Mouse (Mus musculus) layer of hippocampus, postnatal 36 days (tissue): ENCODE results near the gene Tmem179b. TPM values are rescaled to one million over a fixed set of nuclear protein-coding genes. Genes with fewer than 3 reads are reported as not detected.
A peak's percentile ranks its signal among the peaks of the same experiment; 100 is the strongest.
"Not testable (repeated sequence)": the region's sequence is repeated elsewhere in the genome, so short reads cannot be mapped to it uniquely, and the experiment has no call there.

Experiments
- DNase-seq, 2 experiments: peaks; one replicate each; pipeline ENCODE4 v3.0.0; 2022
- microRNA-seq, 2 experiments: library from miRNA; unstranded; fragments of <30 nt; microRNA quantifications; one replicate each; pipeline ENCODE4 v1.2.0; 2021
- total RNA-seq, 2 experiments: library from RNA; stranded (reverse); gene quantifications; 2 replicates each; pipeline ENCODE4 v1.2.3; 2021

Tmem179b gene
- total RNA-seq, 2 experiments from 2014 or later: 9.4 to 9.9 TPM

GRCm38 (mm10) chr19:8728335-8729099 lies 45.8 kb downstream of the Tmem179b start:
- DNase-seq: not testable (repeated sequence)

DNA sequence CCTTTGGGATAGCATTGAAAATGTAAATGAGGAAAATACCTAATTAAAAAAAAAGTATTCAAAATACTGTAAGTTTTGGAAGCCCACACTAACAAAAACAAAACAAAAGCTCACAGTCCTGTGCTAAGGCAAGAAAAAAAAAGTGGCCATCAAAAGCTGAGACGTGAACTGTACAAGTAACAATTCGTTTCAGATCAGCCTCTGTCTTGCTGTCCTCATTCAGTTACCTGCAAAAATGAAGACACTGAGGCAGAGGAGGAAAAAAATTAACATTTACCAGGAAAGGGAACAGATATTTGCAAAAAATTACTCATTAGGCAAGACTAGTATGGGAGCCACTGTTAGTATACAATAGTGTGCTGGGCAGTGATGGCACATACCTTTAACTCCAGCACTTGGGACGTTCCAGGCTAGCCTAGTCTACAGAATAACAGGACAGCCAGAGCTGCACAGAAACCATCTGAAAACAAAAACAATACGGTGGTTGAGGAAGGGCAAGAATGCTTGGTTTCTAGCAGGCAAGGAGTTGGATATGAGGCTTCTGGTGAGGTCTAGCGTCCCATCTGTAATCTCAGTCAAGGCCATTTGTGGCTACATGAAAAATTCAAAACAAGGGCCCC lies 46.7 kb downstream of the Tmem179b start:
- DNase-seq: no peak

DNA sequence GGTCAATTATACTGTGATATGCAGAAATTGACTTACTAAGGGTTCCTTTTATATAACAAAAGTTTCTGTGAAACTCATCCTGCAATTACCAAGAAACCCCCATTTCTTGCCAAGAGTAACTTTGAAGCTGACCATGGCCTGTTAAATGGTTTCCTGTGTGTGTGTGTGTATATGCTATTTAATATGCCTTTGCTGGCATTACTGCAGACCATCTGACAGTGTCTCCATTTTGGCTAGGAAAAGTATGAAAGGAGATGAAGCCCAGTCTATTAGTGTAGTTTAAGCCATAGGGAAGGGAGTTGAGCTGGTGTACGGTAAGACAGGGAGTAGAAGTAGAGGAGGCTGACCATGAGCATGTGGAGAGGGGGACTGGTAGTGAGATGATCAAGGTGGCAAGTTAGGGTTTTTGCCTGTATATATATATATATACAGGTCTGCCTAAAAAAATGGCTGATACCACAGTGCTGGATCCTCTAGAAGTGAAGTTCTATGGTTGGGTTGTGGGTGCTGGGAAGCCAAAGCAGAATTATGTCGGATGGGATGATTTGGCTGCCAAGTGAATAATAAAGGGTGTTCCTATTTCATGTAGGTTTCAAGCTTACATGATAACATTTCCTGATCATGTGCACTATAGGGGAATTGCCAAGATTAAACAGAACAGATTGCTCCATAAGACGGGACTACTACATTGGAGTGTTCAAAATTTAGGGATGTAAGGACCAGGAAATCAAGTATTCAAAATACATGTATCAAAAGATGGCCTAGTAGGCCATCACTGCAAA lies 47.5 kb downstream of the Tmem179b start:
- no peak for DNase-seq

GRCm38 (mm10) chr19:8725081-8725613 lies 49.1 kb downstream of the Tmem179b start:
- no peak for DNase-seq

DNA sequence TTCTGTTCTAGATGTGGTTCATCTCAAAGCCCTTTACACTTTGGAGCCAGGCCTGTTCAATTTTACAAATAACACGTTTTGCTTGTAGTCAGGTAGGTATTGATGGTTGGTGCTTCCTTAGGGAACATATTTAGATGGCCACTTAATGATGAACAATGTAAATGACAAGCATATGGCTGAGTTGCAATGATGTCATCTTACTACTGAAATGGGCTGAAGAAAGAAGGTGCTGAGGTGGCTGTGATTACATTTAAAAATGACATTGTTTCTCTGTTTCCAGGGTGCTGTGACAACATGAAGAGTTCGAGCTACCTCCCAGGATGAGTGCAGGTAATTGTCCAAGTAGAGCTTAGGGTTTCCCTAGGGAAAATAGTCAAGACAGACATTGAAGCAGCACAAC lies 49.9 kb downstream of the Tmem179b start:
- no peak for DNase-seq

DNA sequence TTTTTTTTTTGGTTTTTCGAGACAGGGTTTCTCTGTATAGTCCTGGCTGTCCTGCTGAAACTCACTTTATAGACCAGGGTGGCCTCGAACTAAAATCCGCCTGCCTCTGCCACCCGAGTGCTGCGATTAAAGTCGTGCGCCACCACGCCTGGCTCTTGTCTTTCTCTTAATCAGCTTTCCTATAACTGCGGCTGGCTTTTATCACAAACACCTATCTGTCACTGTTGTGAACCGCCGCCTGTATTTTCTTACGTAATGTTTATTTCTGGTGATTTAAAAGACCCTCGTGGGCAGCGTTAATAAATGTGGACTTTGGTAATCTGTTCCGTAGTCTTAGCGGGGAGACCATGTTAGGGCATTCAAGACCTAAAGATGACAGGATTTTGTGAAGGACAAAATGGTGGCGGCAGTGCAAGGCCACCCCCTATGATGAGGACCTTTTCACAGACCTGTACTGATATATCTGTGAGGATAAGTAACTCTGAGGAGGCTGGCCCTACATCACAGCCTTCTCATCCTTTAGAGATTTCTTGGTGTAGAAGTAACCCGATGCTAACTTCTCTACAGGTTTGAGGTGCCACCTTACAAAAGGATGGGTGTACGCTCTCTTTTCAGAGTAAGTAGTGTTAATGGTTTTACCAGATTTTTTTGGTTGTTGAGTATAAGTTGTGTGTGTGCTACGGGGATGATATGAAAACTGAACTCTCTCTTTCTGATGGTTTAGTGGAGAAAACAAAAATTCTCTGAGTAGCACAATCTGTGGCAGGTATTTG lies 50.5 kb downstream of the Tmem179b start:
- DNase-seq: no peak

DNA sequence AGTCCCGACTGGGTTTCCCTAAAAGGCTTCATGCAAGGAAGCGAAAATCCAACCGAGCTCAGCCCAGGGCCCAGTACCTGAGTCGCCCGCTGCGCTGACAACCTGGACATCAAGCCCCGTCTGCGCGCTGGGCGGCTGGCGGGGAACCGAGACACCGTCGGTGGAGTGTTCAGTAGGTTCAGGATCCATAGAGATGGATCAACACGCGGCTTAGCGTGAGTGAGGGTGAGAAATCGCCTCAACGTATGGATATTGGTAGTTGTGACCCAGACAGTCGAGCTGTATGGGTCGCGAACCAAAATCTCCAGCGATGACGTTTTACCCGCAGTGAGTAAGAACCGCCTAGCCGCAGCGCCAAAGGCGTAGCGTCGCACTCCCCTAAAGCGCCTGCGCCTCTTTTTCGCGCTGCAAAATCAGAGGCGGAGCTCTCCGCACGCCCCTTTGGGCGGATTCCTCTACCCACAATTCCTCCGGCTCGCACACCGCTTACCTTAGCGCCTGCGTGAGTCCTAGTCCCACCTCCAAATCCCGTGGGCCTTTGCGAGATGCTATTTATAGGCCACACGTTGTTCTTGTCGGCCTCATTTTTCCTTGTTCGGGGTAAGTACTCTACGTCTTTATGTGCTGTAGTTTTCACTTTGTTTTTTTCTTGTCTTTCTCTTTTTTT lies 51.2 kb downstream of the Tmem179b start, which contains the start of gene Slc3a2:
Gene Slc3a2 (minus strand): TSS at position 463 of the 667 bp plus-strand sequence.
- peak; percentile 97 for DNase-seq

DNA sequence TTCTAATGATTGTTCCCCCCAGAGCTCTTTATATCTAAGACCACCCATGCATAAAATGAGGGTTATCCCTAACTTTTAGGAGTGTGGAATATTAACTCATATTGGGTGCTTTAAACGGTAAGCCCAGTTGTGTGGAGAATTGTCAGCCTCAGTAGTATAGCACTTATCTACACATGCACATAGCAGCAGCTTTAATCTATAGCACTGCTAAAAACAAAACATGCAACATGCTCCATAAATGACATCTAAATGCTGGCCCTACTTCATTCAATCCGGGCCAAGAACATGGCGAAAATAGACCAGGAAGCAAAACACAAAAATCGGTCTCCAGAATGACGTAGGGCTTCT lies 51.7 kb downstream of the Tmem179b start:
- DNase-seq: no peak

Small RNA genes within 50 kb of the gene (microRNA-seq; reads per million reads assigned to microRNA genes)
- 0 reads per million in 2 experiments for gene Mir6992

Other genes with a start within 250 kb of the Tmem179b start
- gene Slc22a8, start 183.2 kb downstream of the Tmem179b start, total RNA-seq: 1 to 10 TPM; 8.6 TPM
- gene Slc22a6, start 156.4 kb downstream of the Tmem179b start, total RNA-seq: 1 to 10 TPM; 1.7 to 2.1 TPM
- 100 to 1,000 TPM; 172 to 186 TPM for gene Chrm1, start 110.7 kb downstream of the Tmem179b start, total RNA-seq
- 100 to 1,000 TPM; 146 to 149 TPM for gene Slc3a2, start 51.1 kb downstream of the Tmem179b start, total RNA-seq
- gene Wdr74, start 38.6 kb downstream of the Tmem179b start, total RNA-seq: 10 to 100 TPM; 51.0 to 52.3 TPM
- 1 to 10 TPM; 1.3 to 1.4 TPM for gene 1700092M07Rik, start 33.7 kb downstream of the Tmem179b start, total RNA-seq
- gene Stx5a, start 33.1 kb downstream of the Tmem179b start, total RNA-seq: 10 to 100 TPM; 67.4 to 76.3 TPM
- 100 to 1,000 TPM in 1 of 2 experiments, 10 to 100 TPM in 1; 99.8 to 119 TPM for gene Nxf1, start 17.4 kb downstream of the Tmem179b start, total RNA-seq
- gene Tmem223, start 3.5 kb downstream of the Tmem179b start, total RNA-seq: 10 to 100 TPM; 79.7 to 86.2 TPM
- 10 to 100 TPM; 12.2 to 13.8 TPM for gene Taf6l, start 11.9 kb upstream of the Tmem179b start, total RNA-seq
- 100 to 1,000 TPM; 113 to 115 TPM for gene Polr2g, start 24.1 kb upstream of the Tmem179b start, total RNA-seq
- gene Zbtb3, start 28.1 kb upstream of the Tmem179b start, total RNA-seq: 1 to 10 TPM; 6.8 to 7.1 TPM
- 10 to 100 TPM; 36.5 to 37.3 TPM for gene Ttc9c, start 44.9 kb upstream of the Tmem179b start, total RNA-seq
- 100 to 1,000 TPM; 123 to 126 TPM for gene Hnrnpul2, start 45.5 kb upstream of the Tmem179b start, total RNA-seq
- gene AC129217.1, start 55.3 kb upstream of the Tmem179b start, total RNA-seq: not detected
- 100 to 1,000 TPM in 1 of 2 experiments, 10 to 100 TPM in 1; 99.0 to 112 TPM for gene Bscl2, start 63.0 kb upstream of the Tmem179b start, total RNA-seq
- gene Gng3, start 64.7 kb upstream of the Tmem179b start, total RNA-seq: 100 to 1,000 TPM; 161 to 172 TPM
- gene Lrrn4cl, start 76.3 kb upstream of the Tmem179b start, total RNA-seq: under 1 TPM; 0.55 to 0.61 TPM
- 10 to 100 TPM; 85.7 to 98.6 TPM for gene Ubxn1, start 97.0 kb upstream of the Tmem179b start, total RNA-seq
- gene Uqcc3, start 106.5 kb upstream of the Tmem179b start, total RNA-seq: 10 to 100 TPM; 31.5 to 31.7 TPM
- 1 to 10 TPM; 4.7 to 6.3 TPM for gene Lbhd1, start 109.3 kb upstream of the Tmem179b start, total RNA-seq
- gene Gm49403, start 109.5 kb upstream of the Tmem179b start, total RNA-seq: not detected
- 10 to 100 TPM; 20.7 to 23.2 TPM for gene 1810009A15Rik, start 114.4 kb upstream of the Tmem179b start, total RNA-seq
- gene Gm49416, start 114.5 kb upstream of the Tmem179b start, total RNA-seq: 1 to 10 TPM in 1 of 2 experiments, under 1 TPM in 1; 0.99 to 2.3 TPM
- gene Ints5, start 118.5 kb upstream of the Tmem179b start, total RNA-seq: 10 to 100 TPM; 25.2 to 26.3 TPM
- gene Ganab, start 123.6 kb upstream of the Tmem179b start, total RNA-seq: 100 to 1,000 TPM; 111 to 118 TPM
- 100 to 1,000 TPM; 165 to 175 TPM for gene B3gat3, start 145.9 kb upstream of the Tmem179b start, total RNA-seq
- 1 to 10 TPM; 4.0 TPM for gene Rom1, start 154.9 kb upstream of the Tmem179b start, total RNA-seq
- 10 to 100 TPM; 10.9 to 11.8 TPM for gene Eml3, start 155.1 kb upstream of the Tmem179b start, total RNA-seq
- 10 to 100 TPM; 54.7 to 60.7 TPM for gene Mta2, start 167.4 kb upstream of the Tmem179b start, total RNA-seq
- 10 to 100 TPM; 19.6 to 19.7 TPM for gene Tut1, start 179.4 kb upstream of the Tmem179b start, total RNA-seq
- gene Eef1g, start 192.6 kb upstream of the Tmem179b start, total RNA-seq: 100 to 1,000 TPM; 233 to 254 TPM
- gene Ahnak, start 214.8 kb upstream of the Tmem179b start, total RNA-seq: 10 to 100 TPM; 14.5 to 24.0 TPM